Mouse (Mus musculus): ENCODE results near the gene Cabp4.
"Not testable (repeated sequence)": the region's sequence is repeated elsewhere in the genome, so short reads cannot be mapped to it uniquely, and the experiment has no call there.

- TF ChIP-seq CTCF (IDR thresholded peaks at IDR 0.05; ENCODE audit: extremely low read depth, insufficient read depth, insufficient read length, insufficient replicate concordance) = peak; percentile 38; the same call in 1 of the 2 replicates
- not testable (repeated sequence) for TF ChIP-seq POLR2A (IDR thresholded peaks at IDR 0.05; ENCODE audit: low read depth, low read length)
Measured at GRCm38 (mm10) chr19:4135963-4136345, 7.9 kb downstream of the Cabp4 start.
